Mouse (Mus musculus): Measurements from ENCODE around the gene Kcnh1.

Gene Kcnh1

GRCm38 (mm10) chr1:192406589-192406988, 216.0 kb downstream of the Kcnh1 start:
- no peak for DNase-seq (ENCODE audit: low spot score in 2 of 2)

- peak in 1 of 2 experiments; percentile 34 for DNase-seq (ENCODE audit: low spot score in 2 of 2)
These were observed 225.2 kb downstream of the Kcnh1 start for GRCm38 (mm10) chr1:192415813-192416212.

- DNase-seq (ENCODE audit: low spot score in 2 of 2): no peak
These were observed 225.8 kb downstream of the Kcnh1 start for GRCm38 (mm10) chr1:192416241-192416821.

GRCm38 (mm10) chr1:192419176-192419575, 228.6 kb downstream of the Kcnh1 start:
- no peak for DNase-seq (ENCODE audit: low spot score in 2 of 2)

GRCm38 (mm10) chr1:192421377-192422166, 231.0 kb downstream of the Kcnh1 start:
- DNase-seq (ENCODE audit: low spot score in 2 of 2): peak; percentile 32 to 48

GRCm38 (mm10) chr1:192431423-192431822, 240.8 kb downstream of the Kcnh1 start:
- no peak for DNase-seq (ENCODE audit: low spot score in 2 of 2)

- DNase-seq (ENCODE audit: low spot score in 2 of 2): no peak
These were observed 244.9 kb downstream of the Kcnh1 start for GRCm38 (mm10) chr1:192435503-192435902.

GRCm38 (mm10) chr1:192439151-192439837, 248.7 kb downstream of the Kcnh1 start:
- no peak for DNase-seq (ENCODE audit: low spot score in 2 of 2)

GRCm38 (mm10) chr1:192442772-192443445, 252.3 kb downstream of the Kcnh1 start:
- no peak for DNase-seq (ENCODE audit: low spot score in 2 of 2)

GRCm38 (mm10) chr1:192443998-192444657, 253.6 kb downstream of the Kcnh1 start:
- DNase-seq (ENCODE audit: low spot score in 2 of 2): no peak

- DNase-seq (ENCODE audit: low spot score in 2 of 2): peak; percentile 55 to 76
These were observed 254.3 kb downstream of the Kcnh1 start for GRCm38 (mm10) chr1:192444658-192445447.

GRCm38 (mm10) chr1:192446158-192446557, 255.6 kb downstream of the Kcnh1 start:
- DNase-seq (ENCODE audit: low spot score in 2 of 2): no peak

- DNase-seq (ENCODE audit: low spot score in 2 of 2): no peak
These were observed 257.1 kb downstream of the Kcnh1 start for GRCm38 (mm10) chr1:192447666-192448065.

GRCm38 (mm10) chr1:192448512-192448911, 257.9 kb downstream of the Kcnh1 start:
- no peak for DNase-seq (ENCODE audit: low spot score in 2 of 2)

GRCm38 (mm10) chr1:192449572-192450351, 259.2 kb downstream of the Kcnh1 start:
- no peak for DNase-seq (ENCODE audit: low spot score in 2 of 2)

- no peak for DNase-seq (ENCODE audit: low spot score in 2 of 2)
These were observed 259.9 kb downstream of the Kcnh1 start for GRCm38 (mm10) chr1:192450425-192450824.

GRCm38 (mm10) chr1:192451722-192452121, 261.1 kb downstream of the Kcnh1 start:
- peak in 1 of 2 experiments; percentile 48 for DNase-seq (ENCODE audit: low spot score in 2 of 2)

- no peak for DNase-seq (ENCODE audit: low spot score in 2 of 2)
These were observed 263.9 kb downstream of the Kcnh1 start for GRCm38 (mm10) chr1:192454501-192454900.

GRCm38 (mm10) chr1:192454981-192455380, 264.4 kb downstream of the Kcnh1 start:
- no peak for DNase-seq (ENCODE audit: low spot score in 2 of 2)

GRCm38 (mm10) chr1:192457037-192457436, 266.5 kb downstream of the Kcnh1 start:
- no peak for DNase-seq (ENCODE audit: low spot score in 2 of 2)
